Mouse (Mus musculus) layer of hippocampus, adult 8-10 months (tissue): ENCODE data around the gene Chpf. TPM values are rescaled to one million over a fixed set of nuclear protein-coding genes. Genes with fewer than 3 reads are reported as not detected.
A peak's percentile ranks its signal among the peaks of the same experiment; 100 is the strongest.

Source experiments
- DNase-seq, 2 experiments: peaks; one replicate each; pipeline ENCODE4 v3.0.0; 2022; ENCODE audit warnings: low spot score in 2 of 2
- total RNA-seq, 4 experiments: library from RNA; stranded (reverse); gene quantifications; 2 replicates each; pipeline ENCODE4 v1.2.4; 2022

The Chpf gene
- 10 to 100 TPM; 71.4 to 79.7 (median 77.2) TPM for total RNA-seq

DNA sequence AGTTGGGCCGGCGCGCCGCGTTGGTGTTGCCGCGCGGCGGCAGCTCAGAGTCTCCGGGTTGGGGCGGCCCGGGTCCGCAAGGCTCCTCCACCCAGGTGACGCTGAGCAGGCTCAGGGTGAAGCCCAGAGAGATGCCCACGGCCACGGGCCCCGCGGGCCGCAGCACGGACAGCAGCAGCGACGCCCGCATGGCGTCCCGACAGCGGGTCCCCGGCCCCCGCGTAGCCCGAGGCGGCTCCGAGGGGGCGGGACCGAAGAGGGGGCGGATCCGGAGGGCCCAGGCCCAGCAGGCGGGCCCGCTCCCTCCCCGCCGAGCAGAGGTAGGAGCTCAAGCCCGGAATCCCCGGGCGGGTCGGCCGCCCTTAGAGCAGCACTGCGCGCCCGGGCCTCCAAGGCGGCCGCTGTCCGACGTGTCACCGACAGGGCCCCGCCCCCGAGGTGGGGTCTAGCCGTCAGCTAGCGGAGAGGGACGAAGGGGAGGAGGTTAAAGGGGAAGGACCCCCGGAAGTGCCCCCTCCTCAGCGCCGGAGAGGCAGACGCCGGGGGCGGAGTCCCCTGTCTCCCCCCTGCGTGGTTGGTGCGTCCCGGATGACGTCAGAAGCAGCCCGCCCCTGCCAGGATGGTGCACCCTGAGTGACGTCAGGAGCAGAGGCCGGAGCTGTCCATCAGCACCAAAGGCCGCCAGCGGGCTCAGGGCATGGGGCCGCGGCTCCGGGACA, at the start of gene Chpf, which contains the start of gene Tmem198:
Chpf (minus strand) TSS at position 392 of the 719 bp plus-strand sequence.
Tmem198 (plus strand) TSS at position 617 of the 719 bp plus-strand sequence.
- peak; percentile 97 for DNase-seq

GRCm38 (mm10) chr1:75524679-75525078, 45.6 kb upstream of the Chpf start:
- no peak for DNase-seq

GRCm38 (mm10) chr1:75521321-75522031, 42.4 kb upstream of the Chpf start, which contains the start of gene Stk11ip:
TSS of gene Stk11ip (plus strand) at chr1:75521529.
- DNase-seq, result peak; percentile 84 to 91

DNA sequence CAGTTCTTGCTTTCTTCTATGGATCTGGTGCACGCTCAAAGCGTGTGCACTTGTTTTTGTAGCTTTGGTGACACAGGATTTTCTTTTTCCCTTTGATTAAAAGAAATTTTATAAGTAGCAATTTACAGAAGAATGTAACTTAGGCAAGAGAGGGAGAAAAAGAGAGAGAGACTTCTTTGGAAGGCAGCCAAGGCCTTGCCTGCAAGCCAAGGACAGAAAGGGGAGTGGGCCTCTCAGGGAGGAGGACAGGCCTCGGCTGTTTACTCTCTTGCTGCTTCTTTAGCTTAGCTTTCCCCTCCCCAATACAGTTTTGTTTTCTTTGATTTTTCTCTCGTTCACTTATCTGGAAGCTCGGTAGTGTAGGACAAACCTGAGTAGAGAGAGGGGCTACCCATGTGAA, 40.5 kb upstream of the Chpf start:
- no peak for DNase-seq

GRCm38 (mm10) chr1:75518427-75518826, 39.3 kb upstream of the Chpf start:
- DNase-seq, result no peak

GRCm38 (mm10) chr1:75517984-75518383, 38.9 kb upstream of the Chpf start:
- no peak for DNase-seq

- no peak for DNase-seq
Observed at GRCm38 (mm10) chr1:75516703-75517380, 37.7 kb upstream of the Chpf start.

DNA sequence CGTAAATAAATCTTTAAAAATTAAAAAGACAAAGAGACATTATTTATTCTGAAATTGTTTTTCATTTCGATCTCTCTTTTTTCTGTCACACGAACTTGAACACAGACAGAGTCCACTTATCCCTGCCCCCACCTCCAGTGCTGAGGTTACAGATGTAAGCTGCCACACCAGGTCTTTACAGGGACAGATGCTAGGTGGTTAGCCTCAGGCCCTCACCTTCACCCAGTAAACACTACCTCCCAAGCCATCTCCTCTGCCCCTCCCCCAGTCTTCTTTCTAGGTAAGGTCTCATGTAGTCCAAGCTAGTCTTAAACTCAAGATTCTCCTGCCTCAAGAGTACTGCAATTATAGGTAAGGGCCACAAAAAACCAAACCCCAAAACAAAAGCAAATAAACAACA, 33.4 kb upstream of the Chpf start:
- DNase-seq, result no peak

DNA sequence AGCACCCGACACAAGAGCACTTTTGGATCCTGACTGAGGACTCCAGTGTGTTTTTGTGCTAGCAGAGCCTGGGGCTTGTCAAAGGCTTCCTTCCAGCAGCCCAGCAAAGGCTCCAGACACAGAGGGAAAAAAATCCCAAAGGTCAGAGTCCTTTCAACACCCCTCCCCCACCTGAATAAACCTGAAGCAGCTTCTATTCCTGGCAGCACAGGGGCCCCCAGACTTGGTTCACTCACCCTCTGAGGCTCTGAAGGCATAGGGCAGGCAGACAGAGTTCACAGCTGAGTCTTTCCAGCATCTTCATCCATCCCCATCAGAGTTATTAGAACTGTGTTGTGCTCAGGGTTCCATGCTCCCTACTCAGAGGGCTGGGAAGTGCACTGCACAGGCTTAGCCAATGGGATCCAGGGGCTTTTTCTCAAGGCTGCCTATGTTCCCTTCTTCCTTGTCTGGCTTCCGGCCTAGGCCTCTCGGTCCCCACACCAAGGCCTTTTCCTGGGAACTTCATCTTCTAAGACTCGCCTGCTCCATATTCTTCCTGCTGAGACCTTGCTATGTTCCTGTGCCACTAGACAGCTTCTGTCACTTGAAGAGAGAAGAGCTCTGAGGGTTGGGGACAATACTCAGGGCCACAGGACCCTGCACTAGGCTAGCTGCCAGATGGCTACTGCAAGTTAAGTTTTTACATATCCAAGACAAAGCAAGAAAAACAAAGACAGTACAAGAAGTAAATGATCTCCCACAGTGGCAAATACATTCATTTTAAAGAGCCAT, 32.5 kb upstream of the Chpf start:
- no peak for DNase-seq

DNA sequence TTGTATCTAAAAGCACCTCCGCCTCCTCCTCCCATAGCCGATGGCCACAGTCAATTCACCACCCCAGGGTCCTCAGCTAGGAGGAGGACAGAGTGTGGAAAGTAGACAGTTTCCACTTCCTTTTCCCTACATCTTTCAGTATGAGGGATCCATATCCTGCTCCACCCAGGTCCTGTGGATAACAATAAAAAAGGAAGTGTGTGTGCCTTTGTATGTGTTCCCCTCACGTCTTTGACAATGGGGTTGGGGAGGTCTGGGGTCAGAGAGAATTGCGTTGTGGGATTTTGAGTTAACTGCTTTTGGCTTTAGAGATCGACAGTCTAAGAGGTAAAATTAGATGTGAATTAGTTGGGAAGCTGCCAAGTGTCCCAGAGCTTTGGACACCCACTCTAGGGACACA, 31.0 kb upstream of the Chpf start:
- no peak for DNase-seq

- no peak for DNase-seq
Observed at GRCm38 (mm10) chr1:75509586-75509985, 30.5 kb upstream of the Chpf start.

DNA sequence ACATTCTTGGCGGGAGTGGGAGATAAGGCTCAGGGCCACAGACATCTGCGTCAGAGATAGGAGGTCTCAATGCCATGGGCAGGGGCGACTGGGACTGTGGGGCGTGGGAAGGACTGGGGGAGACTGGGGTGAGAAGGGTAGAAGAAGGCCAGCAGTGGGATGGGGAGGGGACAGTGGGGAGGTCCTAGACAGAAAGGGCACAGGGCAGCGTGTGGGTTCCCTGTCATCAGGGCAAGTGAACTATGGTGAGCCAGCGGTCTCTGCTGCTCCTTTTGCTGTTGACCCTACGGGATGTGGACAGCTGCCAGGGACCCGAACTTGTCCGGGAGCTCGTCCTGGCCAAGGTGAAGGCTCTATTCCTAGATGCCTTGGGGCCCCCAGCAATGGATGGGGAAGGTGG, 27.9 kb upstream of the Chpf start, which contains the start of gene Inha:
Inha (plus strand) TSS at position 72 of the 400 bp plus-strand sequence.
- DNase-seq, result no peak

GRCm38 (mm10) chr1:75505956-75506831, 27.1 kb upstream of the Chpf start, which contains the start of gene Obsl1:
TSS of gene Obsl1 (minus strand) at chr1:75506452.
- no peak for DNase-seq

DNA sequence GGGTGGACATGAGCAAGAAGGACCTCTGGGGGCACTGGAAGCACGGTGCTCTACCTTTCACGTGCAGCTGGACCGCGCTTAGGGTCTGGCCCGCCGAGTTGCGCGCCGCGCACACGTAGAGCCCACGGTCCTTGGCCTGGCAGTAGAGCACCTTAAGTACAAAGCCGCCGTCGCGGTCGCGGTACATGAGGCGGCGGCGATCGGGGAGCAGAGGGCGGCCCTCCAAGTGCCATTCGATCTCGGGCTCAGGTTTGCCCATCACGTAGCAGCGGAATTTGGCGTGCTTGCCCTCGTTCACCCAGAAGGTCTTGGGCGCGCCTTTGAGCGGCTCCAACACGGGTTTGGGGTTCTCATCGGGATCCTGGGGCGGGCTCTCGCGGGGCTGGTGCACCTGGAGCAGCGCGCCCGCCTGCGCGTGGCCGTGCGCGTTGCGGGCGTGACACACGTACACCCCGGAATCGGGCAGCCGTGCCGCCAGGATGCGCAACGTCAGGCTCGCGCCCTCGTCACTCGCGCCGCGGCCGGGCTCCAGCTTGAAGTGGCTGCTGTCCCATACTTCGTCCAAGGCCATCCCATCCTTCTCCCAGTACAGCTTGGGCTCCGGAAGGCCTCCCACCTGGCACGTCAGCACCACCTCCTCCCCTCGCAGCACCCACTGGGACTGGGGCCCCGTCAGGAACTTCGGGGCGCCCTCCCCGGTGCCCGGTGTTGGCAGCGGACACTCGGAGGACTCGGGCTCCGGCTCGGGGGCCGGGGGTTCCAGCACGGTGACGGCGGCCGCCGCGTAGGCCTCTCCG, 26.2 kb upstream of the Chpf start:
- peak; percentile 71 to 76 for DNase-seq

DNA sequence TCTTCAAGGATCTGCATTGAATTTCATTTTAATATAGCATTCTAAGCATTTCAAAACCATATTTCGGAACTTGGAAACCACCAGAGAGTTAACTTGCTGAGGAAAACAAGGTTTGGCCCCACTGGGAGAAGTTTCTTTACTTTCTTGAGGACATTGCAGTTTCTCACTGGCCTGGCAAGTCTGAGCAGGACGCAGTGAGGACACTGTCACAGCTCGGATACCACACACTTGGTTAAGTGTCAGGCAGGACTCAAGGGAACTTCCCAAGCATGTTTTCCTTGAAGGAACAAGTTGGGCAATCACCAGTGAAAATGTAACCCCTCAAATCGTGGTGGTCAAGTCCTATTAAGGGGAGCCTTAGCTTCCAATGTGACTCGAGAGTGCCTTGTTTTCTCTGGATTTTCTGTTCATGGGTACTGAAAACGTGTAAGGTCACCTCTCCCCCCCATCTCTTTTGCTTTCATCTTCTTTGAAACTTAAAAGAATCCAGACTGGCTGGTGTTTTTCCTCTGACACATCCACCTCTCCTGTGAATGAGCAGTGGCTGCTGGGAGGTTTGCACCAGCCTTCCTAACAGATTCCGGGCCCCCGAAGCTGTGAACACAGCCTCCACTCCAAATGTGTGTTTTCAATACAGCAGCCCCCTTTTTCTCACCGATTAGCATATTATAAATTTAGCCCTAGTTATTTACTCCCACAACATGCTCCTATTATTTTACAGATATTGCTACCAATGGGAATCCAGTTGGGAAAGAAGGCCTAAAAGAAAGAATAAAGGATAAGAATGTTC, 25.3 kb upstream of the Chpf start:
- peak in 1 of 2 experiments; percentile 63 for DNase-seq

GRCm38 (mm10) chr1:75503651-75503980, 24.5 kb upstream of the Chpf start:
- no peak for DNase-seq

GRCm38 (mm10) chr1:75502945-75503650, 24.0 kb upstream of the Chpf start:
- no peak for DNase-seq

DNA sequence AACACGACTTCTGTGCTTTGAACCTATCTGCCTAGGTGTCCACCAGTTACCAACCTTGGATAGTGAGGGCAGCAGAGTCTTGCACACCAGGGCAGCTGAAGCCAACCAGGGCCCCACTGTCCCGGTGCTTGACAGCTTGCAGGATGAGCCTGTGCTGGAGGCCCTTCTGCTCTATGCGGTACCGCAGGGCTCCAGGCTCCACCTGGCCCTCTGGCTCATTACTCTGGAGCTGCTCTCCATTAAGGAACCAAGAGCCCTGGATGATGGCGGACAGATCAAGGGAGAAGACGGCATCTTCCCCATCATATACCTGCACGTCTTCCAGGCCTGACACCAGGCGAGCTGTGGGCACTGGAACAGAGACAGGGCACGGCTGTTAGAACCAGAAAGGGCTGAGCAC, 22.8 kb upstream of the Chpf start:
- DNase-seq, result no peak
